Mouse (Mus musculus) myocyte (in vitro differentiated cells): ENCODE measurements around the gene Sumo2. TPM values are rescaled to one million over a fixed set of nuclear protein-coding genes. Genes with fewer than 3 reads are reported as not detected.

Experiments
- H3K27me3 ChIP-seq: one replicate; pipeline ENCODE4 v1.6.1; 2011; ENCODE audit not compliant: control insufficient read depth, insufficient read depth, insufficient read length
- H3K36me3 ChIP-seq: one replicate; pipeline ENCODE4 v1.6.1; 2011; ENCODE audit not compliant: control insufficient read depth, insufficient read depth
- H3K4me2 ChIP-seq: one replicate; pipeline ENCODE4 v1.6.1; 2011; ENCODE audit warnings: low read depth, control low read depth
- H3K4me3 ChIP-seq: one replicate; pipeline ENCODE4 v1.5.1; 2011; ENCODE audit warnings: mild to moderate bottlenecking, control low read depth, moderate library complexity
- H3K79me2 ChIP-seq: one replicate; pipeline ENCODE4 v1.6.1; 2011; ENCODE audit not compliant: control insufficient read depth, insufficient read depth
- H3ac ChIP-seq: one replicate; pipeline ENCODE4 v1.6.1; 2011; ENCODE audit not compliant: control insufficient read depth, insufficient read length
- CEBPB ChIP-seq: IDR thresholded peaks from 2 replicates; pipeline ENCODE4 v1.6.1; 2011; ENCODE audit warnings: mild to moderate bottlenecking, moderate library complexity; ENCODE audit not compliant: poor library complexity, insufficient read depth, severe bottlenecking
- E2F4 ChIP-seq: IDR thresholded peaks from one replicate; pipeline ENCODE4 v1.6.1; 2011; ENCODE audit warnings: mild to moderate bottlenecking, control low read depth, moderate library complexity; ENCODE audit not compliant: insufficient read depth
- MAX ChIP-seq: IDR thresholded peaks from one replicate; pipeline ENCODE4 v1.6.1; 2011; ENCODE audit warnings: low read depth, mild to moderate bottlenecking, control low read depth
- MYOD1 ChIP-seq, 3 experiments: IDR thresholded peaks; one replicate each; pipeline ENCODE4 v1.6.1; 2011; ENCODE audit warnings: control low read depth in 2 of 3, low read depth in 2 of 3, mild to moderate bottlenecking in 2 of 3, moderate library complexity in 1 of 3; ENCODE audit not compliant: insufficient read length in 2 of 3, control insufficient read depth in 1 of 3
- MYOG ChIP-seq, 3 experiments: IDR thresholded peaks; one replicate each; pipeline ENCODE4 v1.6.1; 2011; ENCODE audit warnings: control low read depth in 2 of 3, low read depth in 2 of 3, mild to moderate bottlenecking in 2 of 3; ENCODE audit not compliant: insufficient read length in 2 of 3, control insufficient read depth in 1 of 3, insufficient read depth in 1 of 3
- POLR2A ChIP-seq: IDR thresholded peaks from one replicate; pipeline ENCODE4 v1.6.1; 2011; ENCODE audit warnings: low read depth, mild to moderate bottlenecking, control low read depth, moderate library complexity; ENCODE audit not compliant: insufficient read length
- POLR2AphosphoS2 ChIP-seq: IDR thresholded peaks from one replicate; pipeline ENCODE4 v1.6.1; 2011; ENCODE audit warnings: low read depth, control low read depth; ENCODE audit not compliant: insufficient read length
- REST ChIP-seq: IDR thresholded peaks from one replicate; pipeline ENCODE4 v1.6.1; 2011; ENCODE audit warnings: mild to moderate bottlenecking, control low read depth, moderate library complexity; ENCODE audit not compliant: insufficient read depth, insufficient read length
- SRF ChIP-seq: IDR thresholded peaks from one replicate; pipeline ENCODE4 v1.6.1; 2011; ENCODE audit warnings: low read depth; ENCODE audit not compliant: control insufficient read depth, insufficient read length
- TCF12 ChIP-seq: IDR thresholded peaks from one replicate; pipeline ENCODE4 v1.6.1; 2011; ENCODE audit warnings: mild to moderate bottlenecking, control low read depth; ENCODE audit not compliant: poor library complexity, insufficient read depth, severe bottlenecking
- TCF3 ChIP-seq: IDR thresholded peaks from one replicate; pipeline ENCODE4 v1.6.1; 2011; ENCODE audit warnings: low read depth, control low read depth; ENCODE audit not compliant: insufficient read length
- USF1 ChIP-seq: IDR thresholded peaks from one replicate; pipeline ENCODE4 v1.6.1; 2011; ENCODE audit warnings: low read depth, mild to moderate bottlenecking, control low read depth, moderate library complexity
- polyA plus RNA-seq: library from polyadenylated mRNA; unstranded; fragments of >200 nt; fragmentation: generic; extraction: Trizol; gene quantifications from one replicate; pipeline ENCODE4 v1.2.1, GENCODE M21; 2012; ENCODE audit warnings: missing spikeins

The Sumo2 gene
- polyA plus RNA-seq, 1 experiment, result 176 TPM

GRCm38 (mm10) chr11:115475758-115476237 is 60.3 kb downstream of the Sumo2 start:
- peak overlapping the region; percentile 65 for H3K4me2 ChIP-seq

DNA sequence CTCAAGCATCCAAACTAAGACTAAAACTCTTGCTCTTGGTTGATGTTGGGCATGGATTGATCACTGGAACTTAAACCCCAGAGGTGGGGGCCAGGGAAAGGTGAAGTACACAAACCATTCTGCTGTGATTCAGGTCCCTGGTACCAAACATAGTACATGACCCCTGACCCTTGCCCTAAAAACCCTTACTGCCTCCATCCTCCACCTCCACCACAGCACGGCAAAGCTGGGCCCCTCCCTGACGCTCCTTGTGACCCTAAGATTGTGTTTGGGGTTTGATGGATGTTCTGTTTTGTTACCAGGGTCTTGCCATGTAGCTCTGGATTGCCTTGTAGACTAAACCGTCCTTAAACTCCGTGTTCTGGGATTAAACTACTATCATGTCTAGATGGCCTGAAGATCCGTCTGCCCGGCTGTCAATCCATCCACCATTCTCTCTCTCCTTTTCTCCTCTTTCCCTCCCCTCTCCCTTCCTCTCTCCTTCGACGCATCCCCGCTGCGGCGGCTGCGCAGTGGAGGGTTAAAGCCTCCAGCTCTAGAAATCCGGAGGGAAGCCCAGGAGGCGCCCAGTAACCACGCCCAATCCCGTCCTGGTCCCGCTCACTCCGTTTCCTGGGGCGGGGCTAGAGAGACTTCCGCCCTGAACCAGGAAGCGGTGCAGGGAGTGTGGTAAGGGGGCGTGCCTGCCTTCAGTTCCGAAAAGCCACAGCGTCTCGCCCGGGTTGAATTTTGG is 60.9 kb downstream of the Sumo2 start, which contains the start of gene Armc7:
Gene Armc7 (plus strand): TSS at position 643 of the 733 bp plus-strand sequence.
- Histone ChIP-seq H3K36me3 (peaks cover 4% of the 10 kb centered on the region), H3K4me2 (peak within 1 kb of the TSS; percentile 95), H3ac (peak within 1 kb of the TSS; percentile 29), H3K79me2 (no peaks in the 10 kb centered on the region), H3K4me3 (peak within 1 kb of the TSS; percentile 73), H3K27me3 (no peaks in the 10 kb centered on the region)
- TF ChIP-seq USF1 (no peak), E2F4 (no peak), POLR2AphosphoS2 (peak; percentile 43), TCF3 (no peak), REST (no peak), MYOD1 (IDR thresholded peaks at IDR 0.05; ENCODE audit: control insufficient read depth in 1 of 3, insufficient read length in 2 of 3, low read depth in 2 of 3) (no peak), SRF (no peak), TCF12 (no peak), POLR2A (peak; percentile 49), CEBPB (no peak), MYOG (IDR thresholded peaks at IDR 0.05; ENCODE audit: control insufficient read depth in 1 of 3, insufficient read depth in 1 of 3, insufficient read length in 2 of 3, low read depth in 2 of 3) (no peak), MAX (no peak)

More at GRCm38 (mm10) chr11:115475758-115476237, 60.3 kb downstream of the Sumo2 start:
- Histone ChIP-seq H3K27me3 (no peaks in the 10 kb centered on the region), H3K4me3 (peak overlapping the region; percentile 73), H3ac (peak overlapping the region; percentile 29), H3K79me2 (no peaks in the 10 kb centered on the region), H3K36me3 (peaks cover 4% of the 10 kb centered on the region)
- TF ChIP-seq E2F4 (no peak), MAX (no peak), SRF (no peak), TCF3 (no peak), REST (no peak), USF1 (no peak), MYOD1 (IDR thresholded peaks at IDR 0.05; ENCODE audit: control insufficient read depth in 1 of 3, insufficient read length in 2 of 3, low read depth in 2 of 3) (no peak), CEBPB (no peak), TCF12 (no peak), POLR2AphosphoS2 (no peak), POLR2A (no peak), MYOG (IDR thresholded peaks at IDR 0.05; ENCODE audit: control insufficient read depth in 1 of 3, insufficient read depth in 1 of 3, insufficient read length in 2 of 3, low read depth in 2 of 3) (no peak)

- peak overlapping the region; percentile 14 for H3K4me2 ChIP-seq
- TF ChIP-seq CEBPB (no peak), TCF12 (no peak), MYOD1 (IDR thresholded peaks at IDR 0.05; ENCODE audit: control insufficient read depth in 1 of 3, insufficient read length in 2 of 3, low read depth in 2 of 3) (no peak), POLR2A (no peak), POLR2AphosphoS2 (no peak), USF1 (no peak), MYOG (IDR thresholded peaks at IDR 0.05; ENCODE audit: control insufficient read depth in 1 of 3, insufficient read depth in 1 of 3, insufficient read length in 2 of 3, low read depth in 2 of 3) (no peak), TCF3 (no peak), SRF (no peak), E2F4 (no peak), MAX (no peak), REST (no peak)
- no peak overlapping the region for H3K4me3 ChIP-seq
- no peaks in the 10 kb centered on the region for H3K27me3 ChIP-seq
- H3ac ChIP-seq, result no peak overlapping the region
- H3K79me2 ChIP-seq, result no peaks in the 10 kb centered on the region
- no peaks in the 10 kb centered on the region for H3K36me3 ChIP-seq
Observed at GRCm38 (mm10) chr11:115473626-115474275, 62.3 kb downstream of the Sumo2 start.

Other genes starting within 250 kb of the Sumo2 start
- 0.62 TPM for gene Fads6, start 238.6 kb downstream of the Sumo2 start, polyA plus RNA-seq
- 0.01 TPM for gene Otop2, start 229.1 kb downstream of the Sumo2 start, polyA plus RNA-seq
- 0.16 TPM for gene Ush1g, start 214.2 kb downstream of the Sumo2 start, polyA plus RNA-seq
- gene Otop3, start 201.5 kb downstream of the Sumo2 start, polyA plus RNA-seq, result not detected
- 63.1 TPM for gene Hid1, start 168.5 kb downstream of the Sumo2 start, polyA plus RNA-seq
- gene Cdr2l, start 154.4 kb downstream of the Sumo2 start, polyA plus RNA-seq, result 52.8 TPM
- gene Mrpl58, start 132.5 kb downstream of the Sumo2 start, polyA plus RNA-seq, result 201 TPM
- 693 TPM for gene Atp5h, start 116.3 kb downstream of the Sumo2 start, polyA plus RNA-seq
- 27.3 TPM for gene Kctd2, start 116.1 kb downstream of the Sumo2 start, polyA plus RNA-seq
- gene Trim80, start 95.7 kb downstream of the Sumo2 start, polyA plus RNA-seq, result not detected
- gene Slc16a5, start 73.8 kb downstream of the Sumo2 start, polyA plus RNA-seq, result 0.10 TPM
- 6.2 TPM for gene Armc7, start 60.6 kb downstream of the Sumo2 start, polyA plus RNA-seq
- 64.0 TPM for gene Nt5c, start 44.4 kb downstream of the Sumo2 start, polyA plus RNA-seq
- 386 TPM for gene Jpt1, start 21.9 kb downstream of the Sumo2 start, polyA plus RNA-seq
- 41.1 TPM for gene Nup85, start 28.2 kb upstream of the Sumo2 start, polyA plus RNA-seq
- 61.5 TPM for gene Mrps7, start 67.6 kb upstream of the Sumo2 start, polyA plus RNA-seq
- 16.4 TPM for gene Gga3, start 67.8 kb upstream of the Sumo2 start, polyA plus RNA-seq
- 17.5 TPM for gene Mif4gd, start 76.7 kb upstream of the Sumo2 start, polyA plus RNA-seq
- 13.9 TPM for gene Slc25a19, start 92.0 kb upstream of the Sumo2 start, polyA plus RNA-seq
- gene Grb2, start 172.3 kb upstream of the Sumo2 start, polyA plus RNA-seq, result 71.2 TPM
- gene Tmem94, start 229.2 kb upstream of the Sumo2 start, polyA plus RNA-seq, result 19.6 TPM